Mouse (Mus musculus) liver, postnatal 0 days (tissue): Measurements from ENCODE around the gene Cc2d2b.

Experiments used
- CTCF ChIP-seq: sonication (generic); IDR thresholded peaks from 2 replicates; pipeline ENCODE4 v1.5.1; 2016; ENCODE audit warnings: antibody characterized with exemption, low read depth
- EP300 ChIP-seq: IDR thresholded peaks from 2 replicates; pipeline ENCODE4 v1.6.1; 2016; ENCODE audit warnings: antibody characterized with exemption, low read depth, mild to moderate bottlenecking

- TF ChIP-seq CTCF (no peak), EP300 (no peak)
These were observed 28.2 kb upstream of the Cc2d2b start for GRCm38 (mm10) chr19:40720381-40720780.
